Mouse (Mus musculus) brain, embryonic 14.5 days (tissue): Measurements from ENCODE around the gene Abcc9.

Source experiments
- CTCF ChIP-seq: fragments of 200-500 bp; IDR thresholded peaks from 2 replicates; pipeline ENCODE4 v1.5.1; 2012; ENCODE audit warnings: inconsistent platforms, mild to moderate bottlenecking, moderate library complexity, borderline replicate concordance; ENCODE audit not compliant: insufficient read depth, insufficient read length; ENCODE audit errors: extremely low read depth
- POLR2A ChIP-seq: fragments of 200-500 bp; IDR thresholded peaks from 2 replicates; pipeline ENCODE4 v1.6.1; 2012; ENCODE audit warnings: mild to moderate bottlenecking, inconsistent platforms, borderline replicate concordance; ENCODE audit not compliant: poor library complexity, insufficient read depth, insufficient read length, severe bottlenecking; ENCODE audit errors: extremely low read depth

DNA sequence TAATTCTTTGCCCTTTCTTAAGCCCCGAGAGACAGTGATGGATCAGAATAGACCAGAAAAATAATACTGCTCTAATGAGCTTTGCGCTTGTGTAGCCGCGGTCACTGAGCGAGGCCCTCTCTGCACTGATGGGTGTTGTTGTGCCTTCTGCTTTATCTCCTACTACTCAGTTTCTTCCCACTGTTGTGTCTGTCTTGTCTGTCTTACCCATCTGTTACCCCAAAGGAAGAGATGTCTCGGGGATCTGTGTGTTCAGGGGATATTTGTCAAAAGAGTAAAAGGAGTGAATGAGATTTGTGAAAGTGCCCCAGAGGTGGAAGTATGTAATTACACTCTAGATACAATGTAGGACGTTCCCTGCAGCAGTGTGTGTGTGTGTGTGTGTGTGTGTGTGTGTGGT is 16.1 kb upstream of the Abcc9 start:
- TF ChIP-seq CTCF (no peak), POLR2A (no peak)
